Mouse (Mus musculus) limb, embryonic 15.5 days (tissue): ENCODE results near the gene Kcnq1. TPM values are rescaled to one million over a fixed set of nuclear protein-coding genes. Genes with fewer than 3 reads are reported as not detected.

ENCODE experiments used
- ATAC-seq: fragments of 200-750 bp; cut with Nextera tagmentation; 2 replicates; pipeline ENCODE4 v1.8.0; 2017; ENCODE audit warnings: low read depth, moderate TSS enrichment; ENCODE audit not compliant: insufficient number of reproducible peaks, low FRiP score, low TSS enrichment
- H3K27ac ChIP-seq: fragments of 300-500 bp; sonication (generic); 2 replicates; pipeline ENCODE4 v1.5.1; 2015; ENCODE audit warnings: moderate library complexity, mild to moderate bottlenecking, inconsistent platforms
- H3K27me3 ChIP-seq: fragments of 300-500 bp; sonication (generic); 2 replicates; pipeline ENCODE4 v1.6.1; 2015; ENCODE audit warnings: inconsistent platforms
- H3K36me3 ChIP-seq: fragments of 300-500 bp; sonication (generic); 2 replicates; pipeline ENCODE4 v1.6.1; 2015; ENCODE audit warnings: inconsistent platforms
- H3K4me1 ChIP-seq: fragments of 300-500 bp; sonication (generic); 2 replicates; pipeline ENCODE4 v1.6.1; 2015; ENCODE audit warnings: inconsistent platforms
- H3K4me2 ChIP-seq: fragments of 300-500 bp; sonication (generic); 2 replicates; pipeline ENCODE4 v1.6.1; 2015; ENCODE audit warnings: mild to moderate bottlenecking, inconsistent platforms
- H3K4me3 ChIP-seq: fragments of 300-500 bp; sonication (generic); 2 replicates; pipeline ENCODE4 v1.5.1; 2015; ENCODE audit warnings: mild to moderate bottlenecking, inconsistent platforms
- H3K9ac ChIP-seq: fragments of 300-500 bp; sonication (generic); 2 replicates; pipeline ENCODE4 v1.6.1; 2015; ENCODE audit warnings: inconsistent platforms
- H3K9me3 ChIP-seq: fragments of 300-500 bp; sonication (generic); 2 replicates; pipeline ENCODE4 v1.6.1; 2016; ENCODE audit warnings: inconsistent platforms
- WGBS: fragments of 180-500 bp; shearing (Covaris S2); methylation state at CpG from one replicate; pipeline ENCODE4 v1.1.7; 2015; 5-methylcytosine and 5-hydroxymethylcytosine counted together
- polyA plus RNA-seq: library from polyadenylated mRNA; unstranded; fragments of >200 nt; fragmentation: Nextera tagmentation; extraction: Ambion mirVana; gene quantifications from 2 replicates; pipeline ENCODE4 v1.2.1, GENCODE M21; 2015

Gene Kcnq1
- polyA plus RNA-seq, 1 experiment from 2014 or later = 1.1 TPM

DNA sequence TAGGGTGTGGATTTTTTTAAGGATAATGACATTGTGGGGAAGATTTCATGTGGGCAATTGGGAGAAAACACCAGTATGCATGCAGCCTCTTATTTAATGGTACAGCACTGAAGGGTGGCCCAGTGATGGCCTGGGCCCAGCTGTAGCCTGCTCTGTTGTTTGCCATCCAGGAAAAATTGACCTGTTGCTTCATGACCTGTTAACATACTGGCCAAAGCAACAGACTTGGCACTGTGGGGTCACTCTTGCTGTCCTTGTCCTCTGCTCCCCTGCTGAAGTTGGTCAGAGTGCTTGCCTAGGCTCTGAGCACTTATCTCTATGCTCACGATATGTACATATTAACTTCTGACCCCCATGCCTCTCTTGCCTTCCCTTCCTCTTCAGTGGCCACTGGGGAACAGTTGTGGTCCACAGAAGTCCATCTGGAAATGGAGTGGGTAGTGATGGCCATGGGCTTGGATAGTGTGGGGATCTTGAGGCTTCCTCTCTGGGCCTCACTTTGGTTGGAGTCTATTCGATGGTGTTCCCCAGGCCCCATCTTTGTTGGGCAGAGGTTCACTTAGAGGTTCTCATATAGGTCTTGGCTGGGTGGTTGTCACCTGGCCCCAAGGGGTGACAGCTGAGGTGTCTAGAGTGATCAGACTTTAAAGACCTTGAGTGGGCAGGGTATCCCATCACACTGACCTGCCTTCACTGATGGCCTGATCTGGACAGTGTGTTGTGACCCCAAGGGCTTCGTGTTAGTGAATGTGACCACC, 84.0 kb downstream of the Kcnq1 start:
- Histone ChIP-seq H3K9me3 (no peaks in the 10 kb centered on the region), H3K4me3 (no peak overlapping the region), H3K36me3 (no peaks in the 10 kb centered on the region), H3K4me1 (peaks cover 10% of the 10 kb centered on the region; the same call in 1 of the 2 replicates), H3K27ac (no peak overlapping the region), H3K9ac (no peak overlapping the region), H3K4me2 (no peak overlapping the region), H3K27me3 (no peaks in the 10 kb centered on the region)
- no peak for ATAC-seq
- 86% methylated on average over 3 of the region's 3 CpGs for WGBS

DNA sequence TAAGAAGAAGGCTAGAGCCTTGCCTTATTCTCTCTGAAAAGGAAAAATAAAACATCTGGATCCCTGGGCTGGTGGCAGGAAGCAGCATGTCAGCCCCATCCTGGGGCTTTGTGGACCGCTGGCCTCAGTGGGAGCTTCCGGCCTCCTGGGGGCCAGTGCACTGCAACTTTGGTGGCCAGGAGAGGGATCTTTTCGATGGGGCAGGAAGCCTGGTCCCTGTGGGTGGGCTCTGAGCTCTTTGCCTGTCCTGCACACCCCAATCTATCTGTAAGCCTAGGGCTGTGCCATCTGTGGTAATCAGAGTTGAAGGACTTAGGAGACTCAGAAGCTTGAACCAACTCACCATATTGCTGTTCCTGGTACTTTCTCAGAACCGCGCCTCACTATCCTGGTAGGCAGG, 84.7 kb downstream of the Kcnq1 start:
- 82% methylated on average over 5 of the region's 5 CpGs for WGBS
- no peaks in the 10 kb centered on the region for H3K36me3 ChIP-seq
- ATAC-seq = no peak
- H3K4me1 ChIP-seq = peaks cover 7% of the 10 kb centered on the region; the same call in 1 of the 2 replicates
- H3K9ac ChIP-seq = no peak overlapping the region
- H3K27ac ChIP-seq = no peak overlapping the region
- H3K27me3 ChIP-seq = no peaks in the 10 kb centered on the region
- no peak overlapping the region for H3K4me2 ChIP-seq
- no peak overlapping the region for H3K4me3 ChIP-seq
- no peaks in the 10 kb centered on the region for H3K9me3 ChIP-seq

DNA sequence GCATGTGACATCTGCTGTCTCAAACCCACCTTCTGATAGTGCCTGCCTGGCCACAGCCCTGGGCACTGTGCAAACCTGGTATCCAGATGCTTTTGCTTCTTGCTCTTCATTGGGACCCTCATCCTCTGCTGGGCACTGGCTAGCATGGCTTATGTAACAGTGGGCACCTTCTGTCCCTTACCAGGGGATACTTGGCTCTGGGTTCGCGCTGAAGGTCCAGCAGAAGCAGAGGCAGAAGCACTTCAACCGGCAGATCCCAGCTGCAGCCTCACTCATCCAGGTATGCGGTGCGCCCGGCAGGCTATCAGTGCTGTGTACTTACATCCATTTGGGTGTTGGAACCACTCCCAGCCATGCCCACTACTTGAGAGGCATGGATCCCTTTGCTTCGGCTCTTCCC, 86.2 kb downstream of the Kcnq1 start:
- 93% methylated on average over 7 of the region's 7 CpGs for WGBS
- no peaks in the 10 kb centered on the region for H3K4me1 ChIP-seq
- no peak overlapping the region for H3K27ac ChIP-seq
- no peaks in the 10 kb centered on the region for H3K9me3 ChIP-seq
- H3K4me2 ChIP-seq = no peak overlapping the region
- no peaks in the 10 kb centered on the region for H3K27me3 ChIP-seq
- no peak overlapping the region for H3K4me3 ChIP-seq
- ATAC-seq = no peak
- H3K36me3 ChIP-seq = no peaks in the 10 kb centered on the region
- H3K9ac ChIP-seq = no peak overlapping the region

DNA sequence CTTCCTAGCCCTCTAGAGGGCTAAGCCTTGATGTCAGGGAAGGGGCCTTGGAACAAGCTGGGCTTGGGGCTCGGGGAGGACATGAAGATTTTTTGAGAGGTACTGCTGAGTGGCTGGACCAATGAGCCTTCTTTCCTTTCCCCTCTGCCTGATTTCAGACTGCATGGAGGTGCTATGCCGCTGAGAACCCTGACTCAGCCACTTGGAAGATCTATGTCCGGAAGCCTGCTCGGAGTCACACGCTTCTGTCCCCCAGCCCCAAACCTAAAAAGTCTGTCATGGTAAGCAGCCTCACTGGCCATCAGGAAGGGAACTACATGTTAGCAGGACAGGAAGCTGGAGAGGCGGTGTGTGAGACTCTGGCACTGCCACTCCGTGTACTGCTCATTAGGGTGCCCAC, 87.9 kb downstream of the Kcnq1 start:
- Histone ChIP-seq H3K4me3 (no peak overlapping the region), H3K9me3 (no peaks in the 10 kb centered on the region), H3K27ac (no peak overlapping the region), H3K4me1 (no peaks in the 10 kb centered on the region), H3K27me3 (no peaks in the 10 kb centered on the region), H3K4me2 (no peak overlapping the region), H3K9ac (no peak overlapping the region), H3K36me3 (no peaks in the 10 kb centered on the region)
- ATAC-seq = no peak
- 87% methylated on average over 7 of the region's 7 CpGs for WGBS

DNA sequence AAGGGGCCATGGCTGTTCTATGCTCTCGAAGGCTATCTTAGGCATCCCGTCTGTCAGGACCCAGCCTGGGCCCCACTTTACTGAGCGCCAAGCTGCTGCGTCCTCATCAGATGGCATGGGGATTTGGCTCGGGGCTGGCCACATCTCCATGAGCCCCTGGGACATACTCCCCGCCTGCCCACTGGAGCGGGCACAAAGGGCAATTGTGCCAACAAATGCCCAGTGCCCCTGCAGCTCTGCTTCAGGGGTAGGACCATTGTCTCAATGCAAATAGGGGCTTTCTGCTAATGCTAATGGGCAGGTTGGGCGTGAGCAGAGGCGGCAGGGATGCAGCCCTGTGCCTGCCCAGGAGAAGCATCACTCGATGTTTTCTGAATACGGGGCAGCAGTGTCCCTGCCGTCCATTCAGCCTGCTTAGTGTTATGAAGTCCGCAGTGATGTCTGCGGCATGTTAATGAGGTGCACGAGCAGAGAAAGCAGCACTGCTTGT, 91.8 kb downstream of the Kcnq1 start:
- Histone ChIP-seq H3K27me3 (no peaks in the 10 kb centered on the region), H3K4me1 (no peaks in the 10 kb centered on the region), H3K36me3 (no peaks in the 10 kb centered on the region), H3K9me3 (no peaks in the 10 kb centered on the region), H3K9ac (no peak overlapping the region), H3K4me2 (no peak overlapping the region), H3K27ac (no peak overlapping the region), H3K4me3 (no peak overlapping the region)
- ATAC-seq = no peak
- WGBS = 60% methylated on average over 15 of the region's 15 CpGs

DNA sequence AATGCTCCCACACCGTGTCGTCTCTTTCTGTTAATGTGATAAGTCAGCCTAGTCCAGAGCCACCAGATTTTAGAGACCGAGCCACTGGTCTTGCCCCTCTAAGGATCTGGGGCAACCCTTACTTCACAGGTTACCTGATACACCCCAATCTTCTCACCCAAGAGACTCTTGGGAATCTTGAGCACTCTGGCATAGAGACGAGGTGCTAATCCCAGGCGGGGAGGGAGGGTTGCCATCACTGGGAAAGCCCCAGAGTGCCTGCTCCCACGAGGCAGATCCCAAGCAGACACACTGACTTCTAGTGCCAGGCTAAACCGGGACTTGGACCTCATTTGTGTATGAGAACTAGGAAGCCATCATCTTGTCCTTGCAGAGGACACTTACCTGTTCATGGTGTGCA, 92.3 kb downstream of the Kcnq1 start:
- 57% methylated on average over 7 of the region's 7 CpGs for WGBS
- no peak overlapping the region for H3K4me2 ChIP-seq
- ATAC-seq = no peak

DNA sequence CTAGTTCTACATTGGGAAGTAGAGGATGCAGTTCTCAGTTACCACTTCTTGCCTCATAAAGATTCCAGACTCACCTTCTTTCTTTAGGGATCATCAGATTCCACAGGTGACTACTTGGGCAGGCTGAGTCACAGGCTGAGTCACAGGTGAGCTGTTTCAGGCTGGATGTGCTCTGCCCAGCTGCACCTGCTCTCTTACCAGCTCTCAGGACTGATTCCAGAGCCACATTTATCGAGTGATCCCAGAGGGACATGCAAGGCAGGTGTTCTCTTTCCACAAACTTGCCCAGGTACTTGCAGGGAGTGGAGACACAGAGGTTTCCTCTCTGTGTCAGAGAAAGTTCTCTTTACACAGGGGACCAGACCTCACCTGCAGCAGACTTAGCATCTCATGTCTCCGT, 95.1 kb downstream of the Kcnq1 start:
- Histone ChIP-seq H3K4me3 (no peak overlapping the region), H3K36me3 (no peaks in the 10 kb centered on the region), H3K27ac (no peak overlapping the region), H3K9ac (no peak overlapping the region), H3K4me2 (no peak overlapping the region), H3K27me3 (no peaks in the 10 kb centered on the region), H3K9me3 (no peaks in the 10 kb centered on the region), H3K4me1 (no peaks in the 10 kb centered on the region)
- no peak for ATAC-seq
- 66% methylated on average over 2 of the region's 2 CpGs for WGBS

More for the DNA sequence above, 92.3 kb downstream of the Kcnq1 start:
- H3K4me1 ChIP-seq = no peaks in the 10 kb centered on the region
- H3K27me3 ChIP-seq = no peaks in the 10 kb centered on the region
- H3K4me3 ChIP-seq = no peak overlapping the region
- no peak overlapping the region for H3K9ac ChIP-seq
- H3K27ac ChIP-seq = no peak overlapping the region
- no peaks in the 10 kb centered on the region for H3K9me3 ChIP-seq
- H3K36me3 ChIP-seq = no peaks in the 10 kb centered on the region

DNA sequence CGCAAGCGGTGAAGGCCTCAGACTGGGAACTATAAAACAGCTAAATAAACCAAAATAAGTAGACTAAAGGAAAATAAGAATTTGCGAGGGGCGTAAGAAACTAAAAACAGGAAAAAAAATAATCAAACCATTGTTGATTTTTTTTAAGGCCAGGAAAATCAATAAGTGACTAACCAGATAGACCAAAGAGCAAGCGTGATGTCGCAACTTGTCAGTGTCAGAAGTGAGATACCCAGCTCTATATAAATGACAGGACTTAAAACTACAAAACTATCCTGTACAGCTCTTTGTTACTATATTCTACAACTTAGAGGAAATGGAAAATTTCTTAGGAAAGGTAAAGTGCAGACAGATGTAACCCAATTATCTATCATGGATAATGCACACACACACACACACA, 97.7 kb downstream of the Kcnq1 start:
- Histone ChIP-seq H3K9ac (no peak overlapping the region), H3K4me2 (no peak overlapping the region), H3K27me3 (no peaks in the 10 kb centered on the region), H3K9me3 (no peaks in the 10 kb centered on the region), H3K4me1 (no peaks in the 10 kb centered on the region), H3K4me3 (no peak overlapping the region), H3K27ac (no peak overlapping the region), H3K36me3 (no peaks in the 10 kb centered on the region)
- no peak for ATAC-seq
- 82% methylated on average over 6 of the region's 6 CpGs for WGBS

DNA sequence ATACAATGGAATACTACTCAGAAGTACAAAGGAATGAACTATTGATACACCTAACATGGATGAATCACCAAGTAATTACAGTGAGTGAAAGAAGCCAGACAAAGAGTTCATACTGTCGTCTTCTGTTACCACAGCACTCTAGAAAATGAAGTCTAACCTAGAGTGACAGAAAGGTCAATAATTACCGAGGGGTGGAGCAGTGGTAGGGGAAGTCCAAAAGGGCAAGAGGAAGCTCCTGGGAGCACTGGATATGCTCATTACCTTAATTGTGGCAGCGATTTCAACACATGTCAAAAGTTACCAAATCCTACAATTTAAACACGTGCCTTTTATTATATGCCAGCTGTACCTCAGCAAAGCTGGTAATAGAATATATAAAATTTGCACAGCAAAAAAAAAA, 100.9 kb downstream of the Kcnq1 start:
- Histone ChIP-seq H3K9ac (no peak overlapping the region), H3K9me3 (no peaks in the 10 kb centered on the region), H3K27ac (no peak overlapping the region), H3K4me3 (no peak overlapping the region), H3K27me3 (no peaks in the 10 kb centered on the region), H3K36me3 (no peaks in the 10 kb centered on the region), H3K4me1 (no peaks in the 10 kb centered on the region), H3K4me2 (no peak overlapping the region)
- no peak for ATAC-seq
- 56% methylated on average over 4 of the region's 4 CpGs for WGBS

DNA sequence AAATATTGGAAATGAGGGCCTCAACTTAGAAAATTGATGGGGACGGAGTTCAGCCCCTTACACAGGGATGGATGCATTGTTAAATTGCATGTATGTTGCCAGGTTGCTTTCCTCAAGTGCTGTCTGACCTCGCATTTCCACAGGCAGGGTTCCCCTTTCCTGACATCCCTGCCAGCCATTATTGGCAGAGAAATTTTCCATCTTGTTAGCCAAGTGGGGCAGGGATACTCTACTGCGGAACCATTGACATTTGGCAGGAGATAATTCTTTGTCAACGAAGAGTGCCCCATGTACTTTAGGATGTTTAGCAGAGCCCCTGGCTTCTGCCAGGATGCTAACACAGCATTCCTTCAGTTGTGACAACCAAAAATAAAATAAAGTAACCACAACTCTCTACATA, 104.6 kb downstream of the Kcnq1 start:
- Histone ChIP-seq H3K27ac (no peak overlapping the region), H3K4me3 (no peak overlapping the region), H3K36me3 (no peaks in the 10 kb centered on the region), H3K4me1 (no peaks in the 10 kb centered on the region), H3K27me3 (no peaks in the 10 kb centered on the region), H3K9me3 (no peaks in the 10 kb centered on the region), H3K9ac (no peak overlapping the region), H3K4me2 (no peak overlapping the region)
- WGBS = 58% methylated on average over 4 of the region's 4 CpGs
- ATAC-seq = no peak

DNA sequence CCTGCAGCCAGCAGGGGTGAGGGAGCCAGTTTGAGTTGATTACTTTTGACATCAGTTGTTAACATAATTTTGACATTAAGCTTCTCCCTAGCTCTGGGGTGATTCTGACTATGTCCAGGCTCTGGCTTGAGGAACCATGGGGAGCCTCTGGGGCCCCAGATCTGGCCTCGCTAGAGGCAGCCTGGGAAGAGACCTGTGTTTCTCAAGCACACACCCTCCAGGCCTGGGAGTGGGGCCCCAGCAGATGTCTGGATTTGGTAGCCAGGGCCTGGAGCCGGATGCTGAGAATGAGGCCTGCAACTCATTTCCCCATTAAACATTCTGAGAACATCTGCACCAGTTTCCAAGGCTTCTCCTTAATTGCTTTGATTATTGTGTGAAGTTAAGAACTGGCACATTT, 145.0 kb downstream of the Kcnq1 start:
- Histone ChIP-seq H3K9me3 (peaks cover 14% of the 10 kb centered on the region; the same call in 1 of the 2 replicates), H3K9ac (no peak overlapping the region), H3K27me3 (no peaks in the 10 kb centered on the region), H3K4me2 (no peak overlapping the region), H3K27ac (no peak overlapping the region), H3K36me3 (peaks cover 23% of the 10 kb centered on the region), H3K4me3 (no peak overlapping the region), H3K4me1 (no peaks in the 10 kb centered on the region; the same call in 1 of the 2 replicates)
- WGBS = 53% methylated on average over 2 of the region's 2 CpGs
- ATAC-seq = no peak

DNA sequence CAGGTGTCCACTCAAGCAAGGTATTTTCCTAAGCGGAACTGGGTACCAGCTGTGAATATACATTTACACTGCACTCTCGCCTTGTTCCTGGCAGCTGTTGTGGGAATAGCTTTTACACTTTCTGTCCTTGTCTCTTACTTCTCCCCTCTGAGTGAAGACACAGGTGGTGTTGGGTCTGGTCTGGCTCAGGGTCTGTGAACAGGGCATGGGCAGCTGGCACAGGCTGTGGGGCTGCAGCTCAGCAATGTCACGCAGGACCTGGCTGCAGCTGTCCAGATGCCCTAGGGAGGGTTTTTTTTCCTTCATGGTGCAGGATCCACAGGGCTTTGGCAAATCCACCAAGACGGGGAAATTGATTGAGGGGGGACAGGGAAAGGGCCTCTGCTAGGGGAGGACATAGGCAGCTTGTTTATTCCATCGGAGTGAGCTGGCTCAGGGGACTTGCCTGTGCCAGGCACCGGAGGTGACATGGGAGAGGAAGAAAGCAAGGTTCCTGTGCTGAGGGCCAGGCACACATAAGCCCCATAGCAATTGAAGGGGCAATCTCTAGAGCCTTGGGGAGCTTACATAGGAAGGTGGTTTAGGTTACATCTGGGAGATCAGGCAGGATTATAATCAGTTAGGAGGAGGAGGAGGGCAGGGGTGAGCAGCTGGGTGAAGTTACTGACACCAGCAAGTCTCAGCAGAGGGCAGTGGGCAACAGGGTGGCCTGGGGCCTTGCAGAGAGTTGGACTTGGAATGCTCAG, 147.1 kb downstream of the Kcnq1 start:
- no peaks in the 10 kb centered on the region for H3K27me3 ChIP-seq
- no peaks in the 10 kb centered on the region; the same call in 1 of the 2 replicates for H3K4me1 ChIP-seq
- WGBS = 63% methylated on average over 6 of the region's 6 CpGs
- peaks cover 23% of the 10 kb centered on the region for H3K36me3 ChIP-seq
- H3K4me2 ChIP-seq = no peak overlapping the region
- ATAC-seq = peak; percentile 65
- 0 out of 2 replicates have a peak overlapping the region, but pooled peaks have one; percentile 22 for H3K27ac ChIP-seq
- no peak overlapping the region for H3K4me3 ChIP-seq
- peaks cover 14% of the 10 kb centered on the region; the same call in 1 of the 2 replicates for H3K9me3 ChIP-seq
- no peak overlapping the region for H3K9ac ChIP-seq
